Mouse (Mus musculus): ENCODE results near the gene Ahdc1.

The Ahdc1 gene

GRCm38 (mm10) chr4:133039116-133039819 is 28.2 kb downstream of the Ahdc1 start:
- no peak for DNase-seq (ENCODE audit: low spot score)

- no peak for DNase-seq (ENCODE audit: low spot score)
Observed at GRCm38 (mm10) chr4:133039832-133040231, 28.8 kb downstream of the Ahdc1 start.

- no peak for DNase-seq (ENCODE audit: low spot score)
Observed at GRCm38 (mm10) chr4:133040241-133040904, 29.3 kb downstream of the Ahdc1 start.

- DNase-seq (ENCODE audit: low spot score) = no peak
Observed at GRCm38 (mm10) chr4:133042244-133042643, 31.2 kb downstream of the Ahdc1 start.

- DNase-seq (ENCODE audit: low spot score) = peak; percentile 41
Observed at GRCm38 (mm10) chr4:133042651-133043635, 31.9 kb downstream of the Ahdc1 start.

GRCm38 (mm10) chr4:133043798-133044646 is 33.0 kb downstream of the Ahdc1 start:
- no peak for DNase-seq (ENCODE audit: low spot score)

GRCm38 (mm10) chr4:133044647-133045094 is 33.6 kb downstream of the Ahdc1 start:
- no peak for DNase-seq (ENCODE audit: low spot score)

GRCm38 (mm10) chr4:133045771-133046474 is 34.9 kb downstream of the Ahdc1 start:
- peak; percentile 61 for DNase-seq (ENCODE audit: low spot score)

GRCm38 (mm10) chr4:133046691-133047352 is 35.8 kb downstream of the Ahdc1 start:
- peak; percentile 61 for DNase-seq (ENCODE audit: low spot score)

- DNase-seq (ENCODE audit: low spot score) = peak; percentile 64
Observed at GRCm38 (mm10) chr4:133047353-133048105, 36.5 kb downstream of the Ahdc1 start.

- DNase-seq (ENCODE audit: low spot score) = no peak
Observed at GRCm38 (mm10) chr4:133049071-133049920, 38.2 kb downstream of the Ahdc1 start.

GRCm38 (mm10) chr4:133050196-133050836 is 39.3 kb downstream of the Ahdc1 start:
- no peak for DNase-seq (ENCODE audit: low spot score)

GRCm38 (mm10) chr4:133050837-133051549 is 39.9 kb downstream of the Ahdc1 start:
- no peak for DNase-seq (ENCODE audit: low spot score)

GRCm38 (mm10) chr4:133051550-133051865 is 40.4 kb downstream of the Ahdc1 start:
- no peak for DNase-seq (ENCODE audit: low spot score)

GRCm38 (mm10) chr4:133052029-133052745 is 41.1 kb downstream of the Ahdc1 start:
- DNase-seq (ENCODE audit: low spot score) = no peak

- no peak for DNase-seq (ENCODE audit: low spot score)
Observed at GRCm38 (mm10) chr4:133052995-133053572, 42.0 kb downstream of the Ahdc1 start.
